14 mouse cellular contexts compared by ENCODE assay signal in the genomic region with DNA sequence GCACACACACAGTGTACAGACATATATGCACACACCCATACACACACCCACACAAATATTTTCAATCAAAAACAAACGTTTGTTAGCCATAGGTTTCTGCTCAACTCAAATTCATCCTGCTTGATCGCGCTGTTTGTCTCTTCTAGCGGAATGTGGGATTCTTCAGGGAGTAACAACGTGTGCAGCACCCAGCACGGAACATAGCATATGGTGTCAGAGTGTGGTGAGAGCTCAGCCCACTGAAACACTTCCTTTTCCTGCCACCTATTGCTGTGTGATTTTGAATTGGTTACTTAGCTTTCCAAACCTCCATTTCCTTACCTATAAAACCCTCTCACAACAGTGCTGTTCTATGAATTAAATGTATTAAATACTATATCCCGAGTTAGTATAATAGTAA.
"Had no signal": no experiment of that assay in that cellular context is flagged by ENCODE, and none has a peak within 500 bp of the region (broad histone marks: within the 10 kb centered on the region; RNA-seq: fewer than 3 reads in every experiment).

No protein-coding gene starts in this region.

- H3K27me3 ChIP-seq: megakaryocyte, embryonic 14.5 days; midbrain, embryonic 13.5 days; midbrain, embryonic 15.5 days; neural tube, embryonic 12.5 days; stomach, embryonic 15.5 days had no signal

- H3K4me1 ChIP-seq: stomach, embryonic 15.5 days had no signal

- DNase-seq: lung, adult 18-20 months; lung, embryonic 14.5 days; lung, postnatal 10 days; lung, postnatal 4 days; right cerebral cortex, postnatal 14 days; thymus, adult 2 months; thymus, postnatal 25 days; thymus, postnatal 4 days had no signal

- H3K27ac ChIP-seq: midbrain, embryonic 13.5 days; midbrain, embryonic 15.5 days; neural tube, embryonic 12.5 days; stomach, embryonic 15.5 days; stomach, postnatal 0 days had no signal

- H3K9me3 ChIP-seq: megakaryocyte, embryonic 14.5 days; midbrain, embryonic 13.5 days; midbrain, embryonic 15.5 days; neural tube, embryonic 12.5 days; stomach, embryonic 15.5 days had no signal

- ATAC-seq: midbrain, embryonic 13.5 days; midbrain, embryonic 15.5 days had no signal

- H3K36me3 ChIP-seq: midbrain, embryonic 15.5 days had no signal

- H3K4me3 ChIP-seq: megakaryocyte, embryonic 14.5 days; midbrain, embryonic 13.5 days; midbrain, embryonic 15.5 days; neural tube, embryonic 12.5 days; stomach, embryonic 15.5 days had no signal
